Mouse (Mus musculus): ENCODE measurements at regions not wholly inside any gene's neighbourhood (a gene's known extent, or its start where the extent isn't known, plus 50 kb on each side); places are given as distances from the start of the nearest gene placed in this dataset.

DNA sequence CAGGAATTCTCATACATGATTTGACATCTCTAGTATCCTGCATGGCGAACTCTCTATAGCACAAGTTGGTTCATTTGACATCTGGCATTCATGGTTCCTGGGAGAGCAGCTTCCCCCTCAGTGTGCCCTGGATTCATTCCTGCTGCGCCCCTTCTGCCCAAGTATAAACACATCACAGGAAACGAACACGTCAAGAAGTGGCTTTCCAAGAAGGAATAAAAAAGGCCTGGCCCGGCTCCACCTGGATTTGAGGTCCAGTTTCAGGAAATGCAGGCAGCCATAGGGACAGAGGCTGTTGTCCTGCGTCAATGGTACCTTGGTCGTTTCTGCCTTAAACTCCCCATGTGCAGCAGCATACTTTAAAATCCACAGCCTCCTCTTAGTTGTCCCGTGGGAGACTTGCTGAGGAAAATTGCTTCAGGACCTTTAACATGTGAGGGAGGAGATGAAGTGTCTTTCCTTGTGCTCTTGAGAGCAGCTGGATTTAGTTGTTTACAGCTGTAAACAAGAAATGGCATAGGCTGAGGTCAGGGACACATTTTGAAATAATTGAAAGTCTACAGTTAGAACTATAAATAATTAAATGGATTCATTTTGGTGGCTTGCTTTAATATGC is 226.9 kb upstream of the Nr2f1 start:
- DNase-seq (ENCODE audit: low spot score in 2 of 2): no peak

DNA sequence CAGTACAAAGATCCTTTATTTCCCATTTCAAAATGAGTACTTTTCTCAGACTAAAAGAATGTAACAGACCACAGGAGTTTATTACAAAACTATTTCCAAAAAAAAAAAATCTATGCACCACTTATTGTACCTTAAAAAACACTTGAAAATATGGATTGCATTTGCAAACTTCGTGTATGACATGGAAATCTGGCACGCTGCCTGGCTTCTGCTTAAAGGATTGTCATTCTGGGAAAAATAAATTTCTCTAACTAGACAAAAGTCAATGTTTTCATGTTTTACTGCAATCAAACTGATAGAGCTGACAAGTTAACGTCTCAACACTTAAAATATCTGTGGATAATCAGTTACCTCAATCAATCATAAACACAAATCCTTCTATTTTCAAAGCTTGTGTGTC is 205.5 kb upstream of the Nr2f1 start:
- no peak for DNase-seq (ENCODE audit: low spot score in 2 of 2)

DNA sequence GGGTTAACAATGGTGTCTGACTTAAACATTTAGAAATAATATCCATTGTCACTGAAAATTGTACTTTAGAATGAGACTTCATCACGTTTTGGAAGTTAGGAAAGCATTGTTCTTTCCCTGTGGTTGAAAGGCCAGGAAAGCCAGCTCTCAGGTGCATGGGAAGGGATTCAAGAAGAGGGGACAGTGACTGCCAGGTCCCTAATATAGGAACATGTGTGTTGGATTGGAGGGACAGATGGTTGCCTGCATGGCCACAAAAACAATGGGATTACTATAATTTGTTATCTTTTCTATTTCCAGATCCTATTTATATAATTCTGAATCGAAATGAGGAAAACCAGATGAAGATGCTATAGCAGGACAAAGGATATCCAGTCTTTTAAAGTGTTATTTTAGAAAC is 184.2 kb upstream of the Nr2f1 start:
- no peak for DNase-seq (ENCODE audit: low spot score in 2 of 2)

DNA sequence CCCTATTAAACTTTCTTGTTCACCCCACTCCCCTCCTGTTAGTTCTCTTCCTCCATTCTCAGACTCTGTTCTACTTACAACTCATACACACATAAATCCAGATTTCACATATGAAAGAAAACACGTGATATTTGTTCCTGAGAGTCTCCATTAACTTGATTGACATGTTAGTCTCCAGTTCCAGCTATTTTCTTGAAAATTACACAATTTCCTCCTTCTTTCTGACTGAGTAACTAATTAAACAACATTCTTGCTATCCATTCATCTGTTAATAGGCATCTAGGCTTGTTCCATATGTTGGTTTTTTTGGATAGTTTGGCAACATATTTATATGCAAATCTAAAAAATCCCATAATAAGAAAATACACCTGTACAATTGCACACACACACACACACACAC is 161.7 kb upstream of the Nr2f1 start:
- no peak for DNase-seq (ENCODE audit: low spot score in 2 of 2)

DNA sequence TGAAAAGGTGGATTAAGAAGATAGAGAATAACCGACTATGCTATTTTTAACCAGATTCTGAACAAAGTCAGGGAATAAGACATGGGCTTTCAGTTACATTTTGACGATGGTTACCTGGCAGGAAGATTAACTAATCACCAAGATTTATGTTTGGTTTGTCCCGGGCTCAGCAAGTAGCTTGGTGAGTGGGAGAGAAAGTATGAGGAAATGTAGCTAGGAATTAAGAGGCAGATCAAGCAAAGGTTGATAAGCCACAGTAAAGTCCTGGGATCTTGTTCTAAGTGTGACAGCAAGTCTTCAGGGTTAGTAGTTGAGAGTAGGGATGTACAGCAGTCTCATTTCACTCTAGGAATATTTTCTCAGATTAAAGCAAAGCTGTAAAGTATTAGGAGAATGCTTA is 149.3 kb upstream of the Nr2f1 start:
- no peak for DNase-seq (ENCODE audit: low spot score in 2 of 2)

DNA sequence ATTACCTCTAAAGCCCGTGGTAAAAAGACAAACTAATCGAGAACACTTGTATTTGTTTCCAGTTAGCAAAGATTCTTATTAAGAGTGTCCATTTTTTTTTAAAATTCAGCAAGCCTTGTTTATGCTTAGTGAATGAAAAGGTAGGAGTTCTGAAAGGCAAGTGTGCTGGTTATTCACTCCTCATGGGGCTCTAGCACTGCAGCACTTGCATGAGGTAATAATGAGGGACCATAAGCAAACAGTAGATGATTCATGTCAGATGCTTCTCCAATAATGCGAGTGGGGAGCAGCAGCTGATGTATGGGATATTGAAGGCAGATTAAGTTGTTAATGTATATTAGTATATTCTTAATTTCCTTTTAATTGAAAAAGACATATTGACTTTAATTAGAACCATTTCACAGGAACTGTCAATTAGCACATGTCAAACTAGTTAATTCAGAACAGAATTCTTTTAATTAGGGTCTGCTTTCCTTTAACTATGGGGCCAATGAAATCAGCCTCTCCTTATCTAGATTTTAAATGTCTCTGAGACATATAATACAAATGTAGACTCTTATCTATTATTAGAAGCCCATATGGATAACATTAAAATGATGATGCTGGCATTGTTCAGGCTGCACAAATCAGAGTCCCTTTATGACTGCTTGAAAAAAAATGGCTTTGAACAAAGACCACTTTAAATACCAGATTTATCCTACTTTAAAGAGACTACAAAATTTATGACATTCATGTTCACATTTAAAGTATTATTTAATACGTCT is 125.1 kb upstream of the Nr2f1 start:
- DNase-seq (ENCODE audit: low spot score in 2 of 2): no peak

DNA sequence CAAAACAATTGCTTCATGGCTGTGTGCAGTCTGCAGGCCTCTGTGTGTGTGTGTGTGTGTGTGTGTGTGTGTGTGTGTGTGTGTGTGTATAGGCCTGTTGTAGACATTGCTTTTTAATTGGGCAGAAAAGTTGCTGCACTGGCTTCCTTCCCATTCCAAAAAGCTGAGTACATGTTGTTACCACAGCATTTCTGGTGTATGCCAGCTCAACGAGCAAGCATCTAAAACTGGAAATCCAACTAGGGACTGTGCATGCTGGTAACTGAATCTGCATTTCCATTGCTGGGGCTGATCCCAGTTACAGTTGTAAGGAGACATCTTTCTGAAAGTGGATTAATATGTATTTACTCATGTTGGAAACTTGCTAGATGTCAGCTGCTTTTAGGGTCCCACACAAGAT is 123.6 kb upstream of the Nr2f1 start:
- no peak for DNase-seq (ENCODE audit: low spot score in 2 of 2)

DNA sequence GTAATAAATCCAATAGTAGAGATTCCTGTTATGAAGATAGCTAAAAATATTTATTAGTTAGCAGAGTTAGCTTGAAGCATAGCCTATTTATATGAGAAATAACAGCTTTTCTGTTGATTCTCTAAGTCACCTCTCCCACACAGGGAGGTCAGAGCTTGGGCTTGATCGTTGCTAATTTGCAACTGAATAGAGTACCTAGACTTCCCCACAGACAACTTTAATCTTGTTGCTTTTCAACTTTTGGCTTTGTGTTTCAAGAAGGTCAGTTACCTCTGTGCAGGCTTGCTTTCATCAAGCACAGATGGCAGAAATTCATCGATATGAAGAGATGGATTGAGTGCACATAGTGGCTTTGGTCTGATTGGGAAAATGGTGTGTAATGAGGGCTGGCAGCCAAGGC is 118.9 kb upstream of the Nr2f1 start:
- no peak for DNase-seq (ENCODE audit: low spot score in 2 of 2)

DNA sequence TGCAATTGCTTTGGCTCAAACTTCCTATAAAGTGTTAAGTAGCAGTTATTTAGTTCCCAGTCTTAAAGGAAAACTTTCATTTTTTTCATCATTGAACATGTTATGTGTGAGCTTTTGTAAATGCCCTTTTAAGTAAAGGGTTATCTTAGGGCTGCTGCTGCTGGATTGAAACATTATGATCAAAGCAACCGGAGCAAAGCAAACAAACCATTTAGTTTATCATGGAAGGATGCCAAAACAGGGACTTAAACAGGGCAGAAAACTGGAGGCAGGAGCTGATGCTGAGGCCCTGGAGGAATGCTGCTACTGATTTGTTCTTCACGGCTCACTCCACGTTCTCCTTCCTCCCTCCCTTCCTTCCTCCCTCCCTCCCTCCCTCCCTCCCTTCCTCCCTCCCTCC is 111.3 kb upstream of the Nr2f1 start:
- DNase-seq (ENCODE audit: low spot score in 2 of 2): no peak

All from gastrocnemius, adult 8-10 months (tissue).